Mouse (Mus musculus) ES-E14 (cell line): ENCODE data around the gene Cysrt1.

ENCODE experiments used
- HCFC1 ChIP-seq: IDR thresholded peaks from 2 replicates; pipeline ENCODE4 v1.6.1; 2012; ENCODE audit warnings: low read length, inconsistent platforms, borderline replicate concordance; ENCODE audit not compliant: insufficient read depth
- MAFK ChIP-seq: IDR thresholded peaks from 2 replicates; pipeline ENCODE4 v1.6.1; 2014; ENCODE audit warnings: mild to moderate bottlenecking, low read depth, low read length, inconsistent platforms; ENCODE audit not compliant: insufficient read depth

GRCm38 (mm10) chr2:25272515-25272914 is 30.3 kb upstream of the Cysrt1 start:
- TF ChIP-seq HCFC1 (no peak), MAFK (no peak)
